Mouse (Mus musculus) midbrain, postnatal 0 days (tissue): ENCODE measurements around the gene Rgs3. TPM values are rescaled to one million over a fixed set of nuclear protein-coding genes. Genes with fewer than 3 reads are reported as not detected.
A peak's percentile ranks its signal among the peaks of the same experiment; 100 is the strongest.

Source experiments
- ATAC-seq: fragments of 200-750 bp; cut with Nextera tagmentation; 2 replicates; pipeline ENCODE4 v1.8.0; 2017; ENCODE audit warnings: moderate number of reproducible peaks, mild to moderate bottlenecking, moderate TSS enrichment, moderate library complexity; ENCODE audit not compliant: low FRiP score
- DNase-seq: peaks from one replicate; pipeline ENCODE4 v3.0.0-alpha.2; 2015; ENCODE audit warnings: low spot score
- H3K27ac ChIP-seq: fragments of 300-500 bp; sonication (generic); 2 replicates; pipeline ENCODE4 v1.5.1; 2014; ENCODE audit warnings: low read depth, mild to moderate bottlenecking, low read length, mixed read lengths
- H3K27me3 ChIP-seq: fragments of 300-500 bp; sonication (generic); 2 replicates; pipeline ENCODE4 v1.6.1; 2014; ENCODE audit warnings: low read length, control low read depth, mixed read lengths; ENCODE audit not compliant: insufficient read depth
- H3K36me3 ChIP-seq: fragments of 300-500 bp; sonication (generic); 2 replicates; pipeline ENCODE4 v1.6.1; 2014; ENCODE audit warnings: low read length, control low read depth, mixed read lengths; ENCODE audit not compliant: insufficient read depth
- H3K4me1 ChIP-seq: fragments of 300-500 bp; sonication (generic); 2 replicates; pipeline ENCODE4 v1.6.1; 2014; ENCODE audit warnings: mild to moderate bottlenecking, control low read depth, antibody characterized with exemption, low read length, mixed read lengths; ENCODE audit not compliant: insufficient read depth
- H3K4me2 ChIP-seq: fragments of 300-500 bp; sonication (generic); 2 replicates; pipeline ENCODE4 v1.6.1; 2014; ENCODE audit warnings: low read depth, mild to moderate bottlenecking, low read length, mixed read lengths; ENCODE audit not compliant: poor library complexity, severe bottlenecking
- H3K4me3 ChIP-seq: fragments of 300-500 bp; sonication (generic); 2 replicates; pipeline ENCODE4 v1.5.1; 2014; ENCODE audit warnings: low read depth, mild to moderate bottlenecking, low read length, moderate library complexity
- H3K9ac ChIP-seq: fragments of 300-500 bp; sonication (generic); replicated peaks from 2 replicates; pipeline ENCODE4 v1.6.1; 2014; ENCODE audit warnings: mild to moderate bottlenecking, low read length, moderate library complexity, mixed read lengths; ENCODE audit not compliant: poor library complexity, severe bottlenecking
- H3K9me3 ChIP-seq: fragments of 300-500 bp; sonication (generic); 2 replicates; pipeline ENCODE4 v1.6.1; 2016; ENCODE audit warnings: low read length, control low read depth
- CTCF ChIP-seq: IDR thresholded peaks from 2 replicates; pipeline ENCODE4 v1.5.1; 2016; ENCODE audit warnings: antibody characterized with exemption, mild to moderate bottlenecking
- WGBS: fragments of 180-500 bp; shearing (Covaris S2); extraction: QIAGEN DNeasy Blood & Tissue Kit; methylation state at CpG from one replicate; pipeline ENCODE4 v1.1.7; 2014; 5-methylcytosine and 5-hydroxymethylcytosine counted together
- polyA plus RNA-seq: library from polyadenylated mRNA; unstranded; fragments of >200 nt; fragmentation: Nextera tagmentation; extraction: Ambion mirVana; gene quantifications from 2 replicates; pipeline ENCODE4 v1.2.1, GENCODE M21; 2015
- total RNA-seq: library from RNA; depleted of rRNA; stranded (reverse); fragments of >200 nt; gene quantifications from 2 replicates; pipeline ENCODE4 v1.2.3, GENCODE M21; 2014

The Rgs3 gene
- total and polyA plus RNA-seq, 2 experiments from 2014 or later: 55.6 to 89.4 TPM

GRCm38 (mm10) chr4:62519849-62520233 is 39.8 kb upstream of the Rgs3 start, which contains the start of gene Alad:
TSS of gene Alad (minus strand) at chr4:62519918.
- peak; percentile 66 for ATAC-seq

GRCm38 (mm10) chr4:62520892-62521400 is 38.7 kb upstream of the Rgs3 start:
- Histone ChIP-seq H3K27me3 (no peaks in the 10 kb centered on the region), H3K4me2 (no peak overlapping the region), H3K4me1 (peaks cover 11% of the 10 kb centered on the region), H3K27ac (no peak overlapping the region), H3K9ac (no peak overlapping the region), H3K4me3 (no peak overlapping the region), H3K9me3 (no peaks in the 10 kb centered on the region), H3K36me3 (no peaks in the 10 kb centered on the region)
- WGBS: 90% methylated on average over 2 of the region's 2 CpGs
- ATAC-seq (no peak), DNase-seq (no peak)
- no peak for TF ChIP-seq CTCF

More at GRCm38 (mm10) chr4:62519849-62520233, 39.8 kb upstream of the Rgs3 start, which contains the start of gene Alad:
- Histone ChIP-seq H3K4me2 (peak within 1 kb of the TSS; percentile 66), H3K9me3 (no peaks in the 10 kb centered on the region), H3K27me3 (no peaks in the 10 kb centered on the region), H3K27ac (peak within 1 kb of the TSS; percentile 74), H3K9ac (peak within 1 kb of the TSS; percentile 72), H3K36me3 (no peaks in the 10 kb centered on the region), H3K4me1 (peaks cover 11% of the 10 kb centered on the region), H3K4me3 (peak within 1 kb of the TSS; percentile 81)
- DNase-seq: peak; percentile 84
- under 1% methylated on average over 36 of the region's 37 CpGs for whole genome bisulfite sequencing
- TF ChIP-seq CTCF: no peak

GRCm38 (mm10) chr4:62524651-62525488 is 34.8 kb upstream of the Rgs3 start, which contains the start of the genes Pole3 and 4933430I17Rik:
TSS of gene Pole3 (minus strand) at chr4:62525068.
TSS of gene 4933430I17Rik (plus strand) at chr4:62525369.
- no peaks in the 10 kb centered on the region for H3K36me3 ChIP-seq
- H3K4me2 ChIP-seq: peak within 1 kb of the TSS; percentile 67
- peak within 1 kb of the TSS; percentile 91 for H3K27ac ChIP-seq
- peak within 1 kb of the TSS; percentile 59 for H3K4me3 ChIP-seq
- no peaks in the 10 kb centered on the region for H3K4me1 ChIP-seq
- H3K9me3 ChIP-seq: no peaks in the 10 kb centered on the region
- peak within 1 kb of the TSS; percentile 66 for H3K9ac ChIP-seq
- WGBS: under 1% methylated on average over 59 of the region's 59 CpGs
- DNase-seq (peak; percentile 99), ATAC-seq (peak; percentile 98)
- no peak for TF ChIP-seq CTCF
- H3K27me3 ChIP-seq: no peaks in the 10 kb centered on the region

- no peak for DNase-seq
- Histone ChIP-seq H3K27ac (no peak overlapping the region; the same call in 1 of the 2 replicates), H3K9ac (peak overlapping the region; percentile 66), H3K4me1 (no peaks in the 10 kb centered on the region), H3K36me3 (no peaks in the 10 kb centered on the region), H3K9me3 (no peaks in the 10 kb centered on the region), H3K4me2 (peak overlapping the region; percentile 67), H3K4me3 (peak overlapping the region; percentile 59), H3K27me3 (no peaks in the 10 kb centered on the region)
- no peak for TF ChIP-seq CTCF
- no peak for ATAC-seq
- 2% methylated on average over 10 of the region's 10 CpGs for WGBS
Measured at GRCm38 (mm10) chr4:62525489-62525811, 34.2 kb upstream of the Rgs3 start.

GRCm38 (mm10) chr4:62526256-62526655 is 33.4 kb upstream of the Rgs3 start:
- H3K9me3 ChIP-seq: no peaks in the 10 kb centered on the region
- 73% methylated on average over 2 of the region's 2 CpGs for WGBS
- no peaks in the 10 kb centered on the region for H3K27me3 ChIP-seq
- no peak overlapping the region for H3K4me3 ChIP-seq
- no peak overlapping the region for H3K4me2 ChIP-seq
- no peak overlapping the region for H3K27ac ChIP-seq
- no peak for TF ChIP-seq CTCF
- H3K9ac ChIP-seq: no peak overlapping the region
- ATAC-seq: no peak
- DNase-seq: no peak
- no peaks in the 10 kb centered on the region for H3K36me3 ChIP-seq
- H3K4me1 ChIP-seq: no peaks in the 10 kb centered on the region

GRCm38 (mm10) chr4:62527655-62528054 is 32.0 kb upstream of the Rgs3 start:
- Histone ChIP-seq H3K9me3 (no peaks in the 10 kb centered on the region), H3K4me3 (no peak overlapping the region), H3K27me3 (no peaks in the 10 kb centered on the region), H3K36me3 (no peaks in the 10 kb centered on the region), H3K4me2 (no peak overlapping the region), H3K9ac (no peak overlapping the region), H3K27ac (no peak overlapping the region), H3K4me1 (no peaks in the 10 kb centered on the region)
- no peak for DNase-seq
- WGBS: 82% methylated on average over 4 of the region's 4 CpGs
- no peak for ATAC-seq
- no peak for TF ChIP-seq CTCF
